Mouse (Mus musculus) cerebellum, adult 9-11 months (tissue): ENCODE data around the gene Chp1.
"Not testable (repeated sequence)": the region's sequence is repeated elsewhere in the genome, so short reads cannot be mapped to it uniquely, and the experiment has no call there.

ENCODE experiments used
- DNase-seq: peaks from one replicate; pipeline ENCODE4 v3.0.0; 2022

Chp1 gene

DNA sequence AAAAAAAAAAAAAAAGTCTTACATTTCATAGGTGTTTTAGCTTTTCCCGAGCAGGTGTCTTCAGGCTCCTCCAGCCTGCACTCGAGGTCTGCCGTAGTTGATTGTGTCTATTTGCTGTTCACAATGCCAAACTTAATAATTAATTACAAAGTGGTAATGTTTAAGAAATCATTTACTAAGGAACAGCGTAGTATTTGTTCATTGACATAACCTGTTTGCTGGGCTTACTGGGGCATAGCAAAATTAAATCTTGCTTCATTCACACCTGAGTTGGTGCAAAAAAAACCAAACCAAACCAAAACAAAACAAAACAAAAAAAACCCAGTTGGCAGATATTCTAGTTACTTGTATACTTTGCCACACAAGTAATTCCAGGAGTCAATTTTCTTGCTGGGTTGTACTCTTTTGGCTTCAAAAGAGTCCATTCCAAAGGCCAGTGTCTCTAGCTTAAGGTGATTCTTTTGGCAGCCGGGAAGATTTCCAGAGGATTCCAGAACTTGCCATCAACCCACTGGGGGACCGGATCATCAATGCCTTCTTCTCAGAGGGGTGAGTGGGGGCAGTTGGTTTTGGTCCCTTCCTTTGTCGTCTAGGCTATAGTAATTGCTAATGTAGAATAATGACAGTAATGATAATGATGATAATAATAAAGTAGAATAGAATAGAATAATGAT is 18.8 kb downstream of the Chp1 start:
- DNase-seq = no peak

DNA sequence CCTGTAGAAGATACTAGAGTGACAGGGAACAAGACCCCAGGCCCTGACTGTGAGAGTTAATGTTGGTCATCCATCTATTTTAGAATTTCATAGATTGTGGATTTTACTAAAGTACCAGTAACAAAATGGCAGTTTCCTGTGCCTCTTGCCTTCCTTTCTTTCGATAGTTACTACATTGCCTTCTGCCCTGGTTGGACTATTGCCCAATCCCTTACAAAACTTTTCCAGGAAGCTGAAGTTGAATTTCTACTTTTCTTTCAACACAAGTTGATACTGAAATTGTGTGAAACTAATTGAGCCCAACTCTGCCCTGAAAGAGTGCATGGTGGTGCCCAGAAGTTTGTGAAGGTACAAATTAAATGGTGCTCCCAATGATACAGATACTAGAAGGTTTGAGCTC is 25.0 kb downstream of the Chp1 start:
- no peak for DNase-seq

DNA sequence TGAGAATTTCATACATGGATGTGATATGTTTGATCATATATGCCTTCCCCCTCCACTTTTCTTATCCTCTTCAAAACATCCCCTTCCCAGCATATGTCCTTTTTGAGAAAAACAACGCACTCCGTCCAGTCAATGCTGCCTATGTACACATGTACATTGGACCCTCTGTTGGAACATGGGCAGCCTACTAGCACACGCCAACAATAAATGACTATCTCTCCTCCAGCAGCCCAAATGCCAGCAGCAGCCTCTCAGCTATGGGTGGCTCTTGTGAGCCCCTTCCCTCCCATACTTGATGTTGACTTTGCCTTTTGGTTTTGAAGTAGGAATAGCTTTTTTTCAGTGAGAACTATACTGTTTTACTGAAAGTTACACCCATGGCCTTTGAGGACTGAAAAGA is 34.1 kb downstream of the Chp1 start:
- no peak for DNase-seq

DNA sequence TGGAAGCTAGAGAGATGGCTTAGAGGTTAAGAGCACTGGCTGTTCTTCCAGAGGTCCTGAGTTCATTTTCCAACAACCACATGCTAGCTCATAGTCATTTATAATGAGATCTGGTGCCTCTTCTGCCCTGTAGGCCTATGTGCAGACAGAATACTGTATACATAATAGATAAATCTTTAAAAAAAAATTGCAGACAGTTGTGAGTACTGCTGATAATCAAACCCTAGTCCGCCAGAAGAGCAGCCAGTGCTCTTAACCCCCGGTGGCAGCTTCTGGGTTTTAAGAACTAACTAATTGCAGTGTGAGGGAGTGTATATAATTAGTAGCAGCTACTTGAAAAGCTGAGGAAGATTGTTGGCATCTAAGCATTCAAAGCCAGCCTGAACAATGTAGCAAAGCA is 35.9 kb downstream of the Chp1 start:
- no peak for DNase-seq

DNA sequence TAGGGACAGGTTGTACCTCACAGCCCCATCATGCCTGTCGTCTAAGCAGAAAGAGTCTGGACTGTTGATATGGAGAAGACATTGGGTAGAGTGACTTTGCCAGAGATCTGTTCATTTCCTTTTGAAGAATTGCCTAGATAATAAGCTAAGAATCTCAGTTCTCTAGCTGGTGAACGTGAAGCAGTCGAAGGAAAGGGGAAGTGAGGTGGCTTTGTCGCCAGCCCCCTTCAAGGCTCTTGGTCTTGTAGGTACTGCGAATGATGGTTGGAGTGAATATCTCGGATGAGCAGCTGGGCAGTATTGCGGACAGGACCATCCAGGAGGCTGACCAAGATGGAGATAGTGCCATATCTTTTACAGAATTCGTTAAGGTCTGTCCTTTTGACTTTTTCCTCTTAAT is 36.8 kb downstream of the Chp1 start:
- no peak for DNase-seq

DNA sequence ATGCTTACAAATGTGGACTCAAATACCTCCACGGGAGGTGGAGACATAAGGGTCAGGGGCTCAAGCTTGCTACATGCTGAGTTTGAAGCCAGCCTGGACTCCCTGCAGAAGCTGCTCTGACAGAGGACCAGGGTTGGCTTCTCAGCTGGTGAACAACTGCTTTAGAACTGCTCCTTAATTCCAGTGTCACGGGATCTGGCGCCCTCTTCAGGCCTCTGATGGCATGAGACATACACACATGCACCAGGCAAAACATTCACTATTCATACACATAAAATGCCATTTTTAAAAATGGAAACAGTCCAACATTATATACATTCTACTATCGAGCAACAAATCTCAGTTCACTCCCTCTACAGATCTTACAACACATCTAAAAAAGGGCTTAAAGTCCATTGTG is 39.9 kb downstream of the Chp1 start:
- no peak for DNase-seq

DNA sequence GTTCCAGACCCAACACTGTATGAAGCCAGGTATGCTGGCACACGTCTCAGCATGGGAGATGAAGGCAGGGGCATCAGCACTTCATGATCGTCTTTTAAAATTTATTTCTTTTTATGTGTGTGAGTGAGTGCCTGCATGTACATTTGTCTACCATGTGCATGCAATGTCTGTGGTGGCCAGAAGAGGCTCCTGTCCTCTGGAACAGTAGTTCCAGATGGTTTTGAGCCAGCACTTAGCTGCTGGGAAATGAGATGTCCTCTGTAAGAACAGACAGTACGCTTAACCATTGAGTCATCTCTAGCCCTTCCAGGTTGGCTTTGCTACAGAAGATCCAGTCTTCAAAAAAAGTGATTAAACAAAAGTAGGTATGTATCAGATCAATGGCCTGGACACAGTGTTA is 43.8 kb downstream of the Chp1 start:
- DNase-seq = no peak

DNA sequence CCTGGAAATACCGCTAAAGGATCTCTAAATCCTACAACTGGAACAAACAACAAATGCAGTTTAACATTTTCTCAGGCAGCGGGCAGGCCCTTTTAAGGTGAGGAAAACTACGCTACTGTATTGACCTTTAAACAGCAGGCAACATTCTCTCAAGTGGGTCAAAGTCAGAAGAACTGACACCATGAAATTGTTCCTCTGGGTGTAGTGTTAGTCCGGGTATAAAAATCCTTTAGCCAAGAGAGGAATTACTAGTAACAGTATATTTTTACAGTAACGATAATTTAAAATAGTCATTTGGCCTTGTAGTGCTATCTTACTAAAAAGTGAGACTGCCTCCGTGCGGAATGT is 46.2 kb downstream of the Chp1 start:
- DNase-seq = no peak

DNA sequence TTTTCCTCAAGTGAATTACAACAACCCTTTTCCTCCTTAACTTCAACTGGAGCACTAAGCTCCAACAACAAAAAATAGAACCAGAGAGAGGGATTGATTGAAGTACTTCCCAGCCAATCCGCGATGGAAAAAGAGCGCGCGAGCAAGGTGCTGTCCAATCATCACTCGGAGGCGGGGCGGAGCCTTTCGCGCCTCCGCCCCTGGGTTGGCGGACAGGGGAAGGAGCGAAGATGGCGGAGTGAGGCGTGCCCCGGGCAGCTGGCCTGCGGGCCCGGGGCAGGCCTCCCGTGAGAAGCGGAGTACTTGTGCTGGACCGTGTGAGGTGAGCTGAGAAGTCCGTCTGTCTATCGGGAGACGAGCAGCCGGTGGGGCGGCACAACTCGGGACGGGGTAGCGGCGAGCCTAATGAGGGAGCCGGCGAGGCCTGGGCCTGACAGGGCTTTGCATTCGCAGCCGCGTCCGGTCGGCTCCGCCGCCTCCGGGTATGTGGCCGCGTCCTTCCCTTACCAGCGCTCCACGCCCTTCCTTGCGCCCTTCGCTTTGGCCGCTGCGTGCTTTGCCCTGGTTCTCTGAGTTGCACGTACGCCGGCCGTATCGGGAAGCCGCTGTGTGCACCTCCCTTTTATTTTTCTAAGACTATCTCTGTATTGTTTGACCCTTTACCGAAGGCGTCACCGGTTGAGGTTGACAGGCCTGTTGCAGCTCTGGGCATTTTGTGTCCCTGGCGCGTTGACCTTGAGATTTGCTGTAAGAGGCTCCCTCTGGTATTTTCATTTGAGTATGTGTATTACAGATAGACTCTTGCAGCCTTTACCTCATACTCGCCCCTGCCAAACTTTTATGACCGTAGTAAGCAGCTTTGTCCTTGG is 46.9 kb downstream of the Chp1 start:
- DNase-seq = peak; percentile 96

DNA sequence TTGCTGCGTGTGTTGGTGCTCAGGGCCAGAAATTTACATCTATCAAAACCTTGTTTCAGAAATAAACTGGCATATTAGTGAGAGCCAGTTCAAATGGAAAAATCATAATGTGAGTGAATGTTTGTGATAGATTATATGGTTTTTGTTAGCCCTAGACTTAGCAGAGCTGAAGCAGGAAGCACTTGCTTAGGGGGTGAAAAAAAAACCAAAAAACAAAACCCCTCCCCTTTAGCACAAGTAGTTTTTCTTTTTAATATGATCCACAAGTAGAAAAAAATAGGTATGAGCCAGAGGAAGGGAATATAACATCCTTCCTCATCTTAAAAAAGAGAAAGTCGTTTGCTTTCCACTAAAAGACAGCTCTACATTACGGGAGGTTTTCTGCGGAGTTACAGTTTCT is 47.8 kb downstream of the Chp1 start:
- DNase-seq = no peak

DNA sequence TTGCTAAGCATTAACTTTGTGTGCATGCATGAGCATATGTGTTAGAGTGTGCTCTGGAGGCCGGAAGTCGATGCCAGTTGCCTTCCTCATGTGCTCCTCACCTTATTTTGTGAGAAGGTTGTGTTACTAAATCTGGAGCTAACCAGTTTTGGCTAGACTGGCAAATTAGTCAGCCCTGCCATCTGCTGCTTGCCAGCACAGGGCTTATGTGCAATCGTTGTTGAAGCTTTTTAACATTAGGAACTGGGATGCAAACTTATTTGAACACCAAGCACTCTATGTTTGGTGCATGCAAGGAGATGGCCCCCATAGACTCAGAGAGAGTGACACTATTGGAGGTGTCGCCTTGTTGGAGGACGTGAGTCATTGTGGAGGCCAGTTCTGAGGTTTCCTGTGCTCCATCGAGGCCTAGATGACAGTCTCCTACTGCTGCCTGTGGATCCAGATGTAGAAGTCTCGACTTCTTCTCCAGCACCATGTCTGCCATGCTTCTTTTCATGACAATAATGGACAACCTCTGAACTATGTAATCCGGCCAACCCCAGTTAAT is 49.4 kb downstream of the Chp1 start:
- DNase-seq = peak; percentile 42

DNA sequence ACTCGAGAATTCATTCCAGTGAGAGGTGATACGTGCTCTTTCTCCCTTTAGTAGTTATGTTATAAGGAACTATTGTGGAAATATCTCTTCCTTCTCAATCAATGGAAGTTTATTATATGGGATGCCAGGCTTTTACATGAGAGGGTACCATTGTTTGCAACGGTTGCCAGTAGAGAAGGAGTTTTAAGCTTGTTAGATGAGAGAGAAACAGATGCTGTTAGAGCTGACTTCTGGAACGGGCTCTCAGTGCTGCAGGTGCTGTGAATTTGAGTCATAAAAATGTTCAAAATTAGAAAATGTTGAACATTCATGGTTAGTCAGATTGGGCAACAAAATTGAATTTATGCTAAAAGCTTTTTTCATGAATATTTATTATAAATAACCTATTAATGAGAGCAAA is 53.5 kb downstream of the Chp1 start:
- DNase-seq = no peak

DNA sequence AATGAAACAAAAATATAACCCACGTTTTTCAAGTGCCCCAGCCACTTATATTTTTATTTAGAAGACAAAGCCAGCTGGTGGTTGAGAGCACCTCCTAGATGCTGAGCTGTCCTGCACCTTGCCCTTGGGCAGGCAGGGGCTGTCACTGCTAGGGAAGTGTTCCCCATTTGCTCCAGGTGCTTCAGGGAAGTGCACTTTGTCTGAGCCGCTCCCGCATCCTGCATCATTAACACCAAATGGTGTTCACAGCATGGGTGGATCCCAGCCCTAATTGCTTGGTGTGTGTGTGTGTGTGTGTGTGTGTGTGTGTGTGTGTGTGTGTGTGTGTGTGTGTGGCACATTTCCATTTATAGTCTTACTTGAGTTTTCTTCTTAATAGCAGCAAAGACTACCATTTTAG is 54.1 kb downstream of the Chp1 start:
- DNase-seq = not testable (repeated sequence)

DNA sequence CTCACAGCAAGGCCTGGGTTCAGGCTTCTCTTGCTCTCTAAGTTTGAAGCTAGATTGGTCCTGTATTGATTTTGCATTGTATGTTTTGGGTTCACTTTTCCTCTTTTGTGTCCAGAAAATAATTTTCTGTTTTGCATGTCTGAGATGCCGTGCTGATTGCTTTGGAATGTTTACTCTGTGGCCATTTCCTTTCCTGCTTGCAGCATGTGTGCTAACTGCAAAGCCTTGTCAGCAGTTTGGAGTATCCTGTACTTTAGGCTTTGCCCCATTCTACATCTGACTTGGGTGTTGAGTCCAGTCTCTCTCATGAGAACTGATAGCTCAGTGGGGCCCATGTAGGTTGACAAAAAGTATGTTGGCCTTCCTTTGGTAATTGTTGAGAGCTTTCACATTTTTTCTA is 55.0 kb downstream of the Chp1 start:
- DNase-seq = no peak

DNA sequence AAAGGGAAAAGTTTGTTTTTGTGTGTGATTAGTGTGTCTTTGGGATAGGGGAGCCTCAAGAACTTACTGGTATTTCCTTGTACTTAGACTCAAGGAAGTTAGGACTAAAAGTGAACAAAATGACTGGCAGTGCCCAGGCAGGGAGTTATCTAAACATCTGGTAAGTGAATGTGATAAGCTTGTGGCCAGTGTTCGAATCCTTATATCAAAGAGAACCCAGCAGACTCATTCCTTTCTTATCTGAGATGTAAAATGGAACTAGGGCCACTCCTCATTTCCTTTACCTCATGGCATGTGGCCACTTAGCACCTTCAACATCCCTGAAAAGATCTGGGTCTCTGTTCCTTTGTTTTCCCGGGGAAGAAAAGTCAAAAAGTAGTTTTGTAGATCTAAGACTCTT is 56.4 kb downstream of the Chp1 start:
- DNase-seq = no peak

DNA sequence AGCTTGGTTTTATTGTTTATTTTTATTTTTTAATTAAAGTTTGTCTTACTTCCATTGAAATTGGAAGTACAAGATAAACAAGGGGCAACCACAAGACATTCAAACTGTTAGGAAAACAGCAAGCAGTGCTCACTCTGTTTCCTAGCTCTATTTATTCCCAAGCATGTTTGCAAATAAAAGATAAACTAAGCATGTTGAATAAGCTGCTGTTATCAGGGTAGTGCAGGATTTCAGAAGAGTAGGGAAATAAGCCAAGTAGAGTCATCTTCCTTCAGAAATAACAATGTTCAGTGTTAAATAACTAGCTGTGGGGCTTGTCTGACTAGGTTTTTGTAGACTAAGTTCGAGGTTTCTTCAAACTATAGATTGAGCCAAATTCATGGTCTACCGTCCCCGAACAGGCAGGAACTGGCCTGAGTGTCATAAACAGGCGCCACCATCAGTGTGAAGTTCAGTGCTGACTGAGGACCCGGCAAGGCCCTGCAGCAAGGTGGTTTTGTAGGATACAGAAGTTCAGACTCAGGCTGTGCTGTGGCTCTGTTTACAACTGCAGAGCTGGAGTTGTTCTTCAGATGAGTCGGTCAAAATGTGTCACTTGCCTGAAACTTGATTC is 58.0 kb downstream of the Chp1 start:
- DNase-seq = no peak

DNA sequence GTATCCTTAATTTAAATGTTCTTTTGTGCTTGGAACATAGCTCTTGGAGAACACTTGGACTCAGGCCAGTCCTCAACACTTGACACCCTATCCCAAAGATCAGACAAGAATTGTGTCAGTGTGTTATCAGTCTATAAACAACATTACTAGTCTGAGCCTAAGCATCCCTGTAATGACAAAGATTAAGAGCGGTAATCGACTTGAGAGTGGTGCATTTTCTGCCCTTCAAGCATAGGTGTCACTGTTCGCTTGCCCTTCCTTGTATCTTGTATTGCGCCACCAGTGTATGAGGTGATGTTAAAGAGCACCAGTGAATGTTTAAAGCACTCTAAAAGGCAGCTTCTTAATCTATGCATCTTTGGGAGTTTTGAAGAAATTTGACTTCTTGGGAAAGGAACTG is 59.5 kb downstream of the Chp1 start:
- DNase-seq = no peak

DNA sequence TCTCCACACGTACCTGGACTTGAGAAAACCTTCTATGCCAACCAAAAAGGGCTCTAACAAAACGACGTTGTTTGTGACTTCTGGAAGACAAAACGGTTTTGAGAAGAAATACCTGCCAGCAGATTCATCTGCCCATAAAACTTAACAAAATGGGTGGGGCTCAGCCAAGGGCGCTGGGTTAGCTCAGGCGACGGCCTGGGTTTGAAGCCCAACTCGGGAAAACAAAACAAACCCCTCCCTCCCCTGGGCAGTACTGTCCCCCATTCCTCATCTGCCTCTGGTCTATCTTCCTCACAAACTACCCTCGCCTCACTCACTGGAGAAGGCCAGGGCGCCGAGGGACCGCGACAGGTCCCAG is 70.3 kb downstream of the Chp1 start:
- DNase-seq = no peak

DNA sequence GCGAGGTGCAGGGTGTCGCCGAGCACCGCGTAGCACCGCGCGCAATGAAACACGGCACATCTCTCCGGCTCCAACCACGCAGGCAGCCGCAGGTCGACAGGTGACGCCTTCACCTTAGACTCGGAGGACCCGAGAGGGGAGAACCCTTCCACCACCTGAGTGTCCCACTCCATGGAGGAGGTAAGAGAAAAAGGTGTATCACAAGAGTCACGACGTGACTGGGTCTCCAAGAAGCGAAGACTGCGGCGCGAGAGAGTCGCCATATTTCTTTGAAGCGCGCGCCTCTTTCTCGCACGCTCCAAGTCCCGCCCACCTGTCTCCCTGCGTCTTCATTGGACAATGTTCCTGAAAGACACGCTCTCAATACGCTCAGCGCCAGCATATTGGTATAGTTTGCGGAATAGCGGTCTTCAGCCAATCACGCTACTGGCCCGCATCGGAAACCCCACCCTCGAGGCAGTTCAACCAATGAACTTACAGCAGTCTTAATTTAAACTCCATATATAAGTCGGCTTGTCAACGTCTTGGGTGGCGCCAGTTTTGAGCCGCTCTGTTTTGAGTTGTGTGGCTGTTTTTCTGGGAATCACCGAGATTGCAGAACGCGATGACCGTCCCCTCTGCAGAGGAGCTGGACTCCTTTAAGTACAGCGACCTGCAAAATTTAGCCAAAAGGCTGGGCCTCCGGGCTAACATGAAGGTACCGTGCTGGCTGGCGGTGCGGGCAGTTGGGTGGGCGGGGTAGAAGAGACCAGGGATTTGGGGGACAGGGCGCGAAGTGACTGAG is 70.9 kb downstream of the Chp1 start, which contains the start of the genes Nusap1 and Oip5:
Gene Nusap1, plus strand, starts transcription at position 100 of the 784 bp plus-strand sequence.
Gene Oip5, minus strand, starts transcription at position 271 of the 784 bp plus-strand sequence.
- peak; percentile 92 for DNase-seq

DNA sequence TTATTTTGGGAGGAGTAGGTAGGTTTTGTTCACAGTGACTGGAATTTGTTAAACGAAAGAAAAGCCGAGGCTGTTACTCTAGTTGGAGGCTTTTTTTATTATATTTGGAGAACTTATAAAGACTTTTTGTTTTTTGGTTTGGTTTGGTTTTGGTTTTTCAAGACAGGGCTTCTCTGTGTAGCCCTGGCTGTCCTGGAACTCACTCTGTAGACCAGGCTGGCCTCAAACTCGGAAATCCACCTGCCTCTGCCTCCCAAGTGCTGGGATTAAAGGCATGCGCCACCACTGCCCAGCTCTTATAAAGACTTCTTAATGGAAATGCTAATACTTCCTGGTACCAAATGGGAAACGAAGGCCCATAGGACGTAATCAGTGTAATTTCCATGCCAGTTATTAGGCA is 71.5 kb downstream of the Chp1 start:
- DNase-seq = not testable (repeated sequence)

DNA sequence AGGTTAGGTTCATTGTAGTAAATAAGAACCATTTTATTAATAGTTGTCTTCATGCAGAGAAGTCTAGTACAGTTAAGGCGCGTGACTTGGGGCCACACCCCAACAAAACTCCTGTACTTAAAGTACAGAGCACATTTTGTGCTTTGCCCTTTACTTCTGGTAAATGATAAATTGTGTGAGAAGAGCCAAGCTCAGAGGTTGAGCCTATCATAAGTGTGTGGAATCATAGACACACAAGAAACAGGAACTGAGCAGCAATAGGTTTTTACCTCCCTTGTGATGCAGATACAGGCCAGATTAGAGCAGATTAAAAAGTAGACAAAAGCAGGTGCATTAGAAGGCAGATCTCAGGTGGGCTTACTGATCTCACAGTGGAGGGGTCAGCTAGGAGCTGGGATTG is 73.8 kb downstream of the Chp1 start:
- DNase-seq = no peak
